Mouse (Mus musculus): ENCODE results near the gene Zbtb8b. TPM values are rescaled to one million over a fixed set of nuclear protein-coding genes. Genes with fewer than 3 reads are reported as not detected.

Zbtb8b gene
- polyA plus RNA-seq, 1 experiment from 2014 or later, result 5.0 TPM

DNA sequence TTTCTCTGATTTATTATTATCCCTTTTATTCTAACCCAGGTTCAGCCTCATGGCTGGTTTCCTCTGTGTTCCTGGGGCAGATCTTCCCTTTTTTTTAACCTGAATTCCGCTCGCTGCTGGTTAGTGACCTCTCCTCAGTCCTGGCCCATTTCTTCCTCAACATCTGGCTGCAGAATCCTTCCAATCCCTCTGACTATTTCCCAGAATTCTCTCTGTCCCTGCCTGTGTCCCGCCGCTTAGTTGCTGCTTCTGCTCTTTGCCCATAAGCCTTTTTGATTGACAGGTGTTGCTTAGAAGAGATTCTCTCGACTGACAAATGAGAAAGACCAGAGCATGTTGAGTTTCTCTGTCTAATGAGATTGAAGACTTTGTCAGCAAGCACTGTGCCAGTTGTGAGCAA lies 15.5 kb upstream of the Zbtb8b start:
- no peaks in the 10 kb centered on the region for H3K36me3 ChIP-seq
- no peak overlapping the region for H3K27ac ChIP-seq
- H3K4me1 ChIP-seq, result 0 out of 2 replicates have a peak, but pooled peaks cover 5% of the 10 kb centered on the region
- no peak overlapping the region for H3K4me3 ChIP-seq
- H3K9ac ChIP-seq, result no peak overlapping the region
- ATAC-seq (ENCODE audit: low FRiP score, low read depth), result no peak
- WGBS, result 60% methylated on average over 5 of the region's 5 CpGs
- no peaks in the 10 kb centered on the region for H3K9me3 ChIP-seq
- H3K4me2 ChIP-seq (replicated peaks), result no peak overlapping the region
- no peaks in the 10 kb centered on the region for H3K27me3 ChIP-seq (replicated peaks)

DNA sequence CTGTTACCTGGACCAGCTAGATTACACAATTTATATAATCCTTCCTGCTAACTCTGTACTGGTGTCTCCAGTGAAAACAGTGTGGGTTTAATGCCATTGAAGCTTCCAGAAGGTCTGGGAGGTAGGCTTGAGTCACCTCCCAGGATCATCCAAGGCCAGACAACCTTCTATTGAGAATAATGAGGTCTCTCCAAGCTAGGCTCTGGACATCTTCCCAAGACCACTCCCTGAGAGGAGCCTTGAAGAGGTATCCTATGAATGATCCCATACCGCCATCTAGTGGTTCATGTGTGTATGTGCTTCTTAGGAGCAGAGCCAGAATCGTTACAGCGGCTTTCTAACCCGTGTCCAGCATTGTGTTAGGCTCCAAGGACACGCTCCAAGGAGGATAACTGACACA lies 14.6 kb upstream of the Zbtb8b start:
- H3K9me3 ChIP-seq, result no peaks in the 10 kb centered on the region
- H3K9ac ChIP-seq, result no peak overlapping the region
- peak; percentile 56; the same call in 1 of the 2 replicates for ATAC-seq (ENCODE audit: low FRiP score, low read depth)
- no peaks in the 10 kb centered on the region for H3K36me3 ChIP-seq
- H3K27ac ChIP-seq, result no peak overlapping the region
- WGBS, result 5% methylated on average over 5 of the region's 5 CpGs
- H3K4me1 ChIP-seq, result no peaks in the 10 kb centered on the region
- no peak overlapping the region for H3K4me3 ChIP-seq
- H3K4me2 ChIP-seq (replicated peaks), result no peak overlapping the region
- H3K27me3 ChIP-seq (replicated peaks), result no peaks in the 10 kb centered on the region

DNA sequence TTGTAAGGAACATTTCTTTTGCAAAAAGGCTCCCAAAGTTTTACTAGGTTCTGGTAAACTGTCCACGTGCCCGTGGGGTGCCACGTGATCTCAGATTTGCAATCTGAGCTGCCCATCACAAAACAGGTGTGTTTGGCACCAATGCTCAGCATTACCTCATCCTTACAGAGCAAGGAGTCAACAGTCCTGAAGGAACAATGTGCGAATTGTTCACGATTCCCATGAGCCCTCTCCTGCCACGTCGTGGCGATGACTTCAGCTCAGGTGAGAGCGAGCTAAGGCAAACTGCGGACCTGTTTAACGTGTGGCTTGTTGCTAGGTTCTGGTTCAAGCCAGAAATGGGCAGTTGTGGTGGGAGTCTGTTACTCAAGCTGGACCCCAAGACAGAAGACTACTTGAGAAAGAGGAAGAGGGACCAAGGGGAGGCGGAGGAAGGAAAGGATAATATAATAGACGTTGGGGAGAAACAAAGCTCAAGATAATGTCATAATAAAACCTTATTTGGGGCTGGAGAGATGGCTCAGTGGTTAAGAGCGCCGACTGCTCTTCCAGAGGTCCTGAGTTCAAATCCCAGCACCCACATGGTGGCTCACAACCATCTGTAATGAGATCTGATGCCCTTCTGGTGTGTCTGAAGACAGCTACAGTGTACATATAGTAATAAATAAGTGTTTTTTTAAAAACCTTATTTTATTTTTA lies 11.0 kb upstream of the Zbtb8b start:
- Histone ChIP-seq H3K4me2 (replicated peaks) (no peak overlapping the region), H3K27me3 (replicated peaks) (no peaks in the 10 kb centered on the region), H3K4me3 (no peak overlapping the region), H3K9me3 (no peaks in the 10 kb centered on the region), H3K9ac (no peak overlapping the region), H3K36me3 (no peaks in the 10 kb centered on the region), H3K27ac (no peak overlapping the region), H3K4me1 (no peaks in the 10 kb centered on the region)
- ATAC-seq (ENCODE audit: low FRiP score, low read depth), result no peak
- WGBS, result 88% methylated on average over 15 of the region's 15 CpGs

DNA sequence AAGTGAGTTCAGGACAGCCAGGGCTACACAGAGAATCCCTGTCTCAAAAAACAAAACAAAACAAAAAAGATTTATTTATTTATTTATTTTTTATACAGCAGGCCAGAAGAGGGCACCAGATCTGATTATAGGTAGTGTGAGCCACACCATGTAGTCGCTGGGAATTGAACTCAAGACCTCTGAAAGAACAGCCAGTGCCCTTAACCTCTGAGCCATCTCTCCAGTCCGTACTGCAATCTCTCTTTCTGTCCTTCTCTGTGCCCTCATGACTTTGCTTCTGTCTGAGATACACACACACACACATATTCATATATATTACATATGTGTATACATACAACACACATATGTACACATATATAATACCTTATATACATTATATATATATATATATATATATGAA lies 10.2 kb upstream of the Zbtb8b start:
- no peaks in the 10 kb centered on the region for H3K4me1 ChIP-seq
- H3K9ac ChIP-seq, result no peak overlapping the region
- ATAC-seq (ENCODE audit: low FRiP score, low read depth), result no peak
- no peak overlapping the region for H3K4me2 ChIP-seq (replicated peaks)
- no peaks in the 10 kb centered on the region for H3K36me3 ChIP-seq
- H3K27me3 ChIP-seq (replicated peaks), result no peaks in the 10 kb centered on the region
- H3K27ac ChIP-seq, result no peak overlapping the region
- no peak overlapping the region for H3K4me3 ChIP-seq
- H3K9me3 ChIP-seq, result no peaks in the 10 kb centered on the region
- WGBS, result 74% methylated on average over 2 of the region's 2 CpGs

DNA sequence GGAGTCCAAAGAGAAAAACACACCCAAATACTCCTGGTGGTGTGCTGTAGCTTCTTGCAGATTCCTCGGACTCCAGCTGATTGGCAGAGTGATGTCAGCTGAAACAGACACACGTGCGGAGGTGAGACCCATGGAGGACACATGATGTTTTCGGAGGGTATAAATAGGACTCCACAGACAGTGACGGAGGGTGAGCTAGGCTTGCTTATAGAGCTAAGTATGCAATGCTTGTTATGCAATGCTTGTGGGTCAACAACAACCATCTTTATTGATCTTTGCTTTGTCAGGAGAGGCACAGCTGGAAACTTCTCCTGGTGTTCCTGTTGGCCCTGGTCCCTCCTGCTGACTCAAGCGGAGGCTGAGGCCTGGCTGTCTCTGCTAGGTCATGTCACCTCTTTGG lies 8.1 kb upstream of the Zbtb8b start:
- no peak overlapping the region for H3K4me3 ChIP-seq
- no peak for ATAC-seq (ENCODE audit: low FRiP score, low read depth)
- H3K36me3 ChIP-seq, result no peaks in the 10 kb centered on the region
- H3K9ac ChIP-seq, result no peak overlapping the region
- H3K4me2 ChIP-seq (replicated peaks), result no peak overlapping the region
- 87% methylated on average over 6 of the region's 6 CpGs for WGBS
- no peaks in the 10 kb centered on the region for H3K9me3 ChIP-seq
- H3K27me3 ChIP-seq (replicated peaks), result no peaks in the 10 kb centered on the region
- H3K27ac ChIP-seq, result no peak overlapping the region
- no peaks in the 10 kb centered on the region for H3K4me1 ChIP-seq

DNA sequence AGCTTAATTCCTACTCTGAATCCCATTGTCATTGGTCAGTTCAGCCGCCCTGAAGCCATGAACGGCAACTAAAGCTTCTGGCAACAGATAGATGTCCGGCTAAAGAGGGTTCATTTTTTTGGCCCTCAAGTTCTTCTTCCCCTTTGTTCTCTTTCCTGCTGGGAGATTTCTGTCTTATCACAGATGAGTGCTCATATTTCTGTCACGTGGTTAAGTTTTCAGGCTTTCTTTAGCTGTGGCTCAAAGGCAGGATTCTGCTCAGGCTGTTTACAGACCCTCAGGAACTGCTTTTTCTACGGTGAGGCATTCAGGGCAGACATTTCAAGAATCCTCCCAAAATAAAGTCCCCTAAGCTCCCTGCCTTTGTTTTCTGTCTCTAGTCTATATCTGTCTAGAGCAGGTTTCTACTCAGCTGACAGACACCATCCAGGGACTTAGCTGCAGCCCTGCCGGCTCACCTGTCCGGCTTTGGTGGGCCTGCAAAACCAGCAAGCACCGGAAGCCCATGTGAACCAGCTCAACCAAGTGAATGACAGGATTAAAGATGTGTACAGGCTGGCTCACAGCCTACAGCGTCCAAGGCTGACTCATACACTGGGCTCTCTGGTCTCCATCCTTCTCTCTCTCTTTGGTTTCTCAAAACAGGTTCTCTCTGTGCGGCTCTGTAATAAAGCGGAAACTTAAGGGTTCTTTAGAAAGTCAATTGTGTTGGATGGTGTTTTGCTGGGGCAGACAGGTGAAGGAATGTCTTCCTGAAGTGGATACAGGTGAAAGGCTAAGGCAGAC lies 7.3 kb upstream of the Zbtb8b start:
- H3K4me3 ChIP-seq, result no peak overlapping the region
- WGBS, result 90% methylated on average over 11 of the region's 11 CpGs
- ATAC-seq (ENCODE audit: low FRiP score, low read depth), result no peak
- no peak overlapping the region for H3K27ac ChIP-seq
- no peaks in the 10 kb centered on the region for H3K9me3 ChIP-seq
- H3K9ac ChIP-seq, result no peak overlapping the region
- H3K4me2 ChIP-seq (replicated peaks), result no peak overlapping the region
- no peaks in the 10 kb centered on the region for H3K4me1 ChIP-seq
- no peaks in the 10 kb centered on the region for H3K36me3 ChIP-seq
- peaks cover 3% of the 10 kb centered on the region; the same call in 1 of the 2 replicates for H3K27me3 ChIP-seq (replicated peaks)

- Histone ChIP-seq H3K4me2 (replicated peaks) (no peak overlapping the region), H3K27me3 (replicated peaks) (peaks cover 9% of the 10 kb centered on the region; the same call in 1 of the 2 replicates), H3K4me1 (no peaks in the 10 kb centered on the region), H3K9ac (no peak overlapping the region), H3K36me3 (no peaks in the 10 kb centered on the region), H3K9me3 (no peaks in the 10 kb centered on the region), H3K4me3 (no peak overlapping the region), H3K27ac (no peak overlapping the region)
- 89% methylated on average over 8 of the region's 8 CpGs for WGBS
- no peak for ATAC-seq (ENCODE audit: low FRiP score, low read depth)
Measured at GRCm38 (mm10) chr4:129447360-129447759, 6.7 kb upstream of the Zbtb8b start.

GRCm38 (mm10) chr4:129441145-129441544 lies 492 bp upstream of the Zbtb8b start:
- no peak for ATAC-seq (ENCODE audit: low FRiP score, low read depth)
- H3K36me3 ChIP-seq, result no peaks in the 10 kb centered on the region
- peaks cover 7% of the 10 kb centered on the region for H3K4me1 ChIP-seq
- peak overlapping the region; percentile 64; the same call in 1 of the 2 replicates for H3K4me2 ChIP-seq (replicated peaks)
- H3K27me3 ChIP-seq (replicated peaks), result peaks cover 41% of the 10 kb centered on the region
- H3K27ac ChIP-seq, result no peak overlapping the region
- H3K9me3 ChIP-seq, result no peaks in the 10 kb centered on the region
- H3K4me3 ChIP-seq, result no peak overlapping the region
- 23% methylated on average over 6 of the region's 6 CpGs for WGBS
- no peak overlapping the region for H3K9ac ChIP-seq

DNA sequence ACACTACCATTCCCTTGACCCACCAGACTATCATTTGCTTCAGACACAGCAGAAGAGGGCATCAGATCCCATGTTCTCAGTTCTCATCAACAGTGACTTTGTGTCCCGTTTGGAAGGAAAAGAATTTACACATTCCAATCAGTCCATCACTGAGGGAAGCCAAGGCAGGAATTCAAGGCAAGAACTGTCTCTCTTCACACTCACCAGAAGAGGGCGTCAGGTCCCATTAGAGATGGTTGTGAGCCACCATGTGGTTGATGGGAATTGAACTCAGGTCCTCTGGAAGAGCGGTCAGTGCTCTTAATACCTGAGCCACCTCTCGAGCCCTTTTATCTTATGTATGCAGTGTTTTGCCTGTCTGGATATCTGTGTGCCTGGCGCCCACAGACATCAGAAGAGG lies 22.3 kb downstream of the Zbtb8b start:
- Histone ChIP-seq H3K9ac (no peak overlapping the region), H3K4me2 (replicated peaks) (no peak overlapping the region), H3K4me3 (no peak overlapping the region), H3K9me3 (no peaks in the 10 kb centered on the region), H3K27ac (no peak overlapping the region), H3K4me1 (no peaks in the 10 kb centered on the region), H3K36me3 (no peaks in the 10 kb centered on the region), H3K27me3 (replicated peaks) (no peaks in the 10 kb centered on the region)
- 78% methylated on average over 5 of the region's 5 CpGs for WGBS
- no peak for ATAC-seq (ENCODE audit: low FRiP score, low read depth)

- 88% methylated on average over 5 of the region's 5 CpGs for WGBS
- no peak for ATAC-seq (ENCODE audit: low FRiP score, low read depth)
- H3K27ac ChIP-seq, result no peak overlapping the region
Measured at GRCm38 (mm10) chr4:129416478-129416877, 24.2 kb downstream of the Zbtb8b start.

DNA sequence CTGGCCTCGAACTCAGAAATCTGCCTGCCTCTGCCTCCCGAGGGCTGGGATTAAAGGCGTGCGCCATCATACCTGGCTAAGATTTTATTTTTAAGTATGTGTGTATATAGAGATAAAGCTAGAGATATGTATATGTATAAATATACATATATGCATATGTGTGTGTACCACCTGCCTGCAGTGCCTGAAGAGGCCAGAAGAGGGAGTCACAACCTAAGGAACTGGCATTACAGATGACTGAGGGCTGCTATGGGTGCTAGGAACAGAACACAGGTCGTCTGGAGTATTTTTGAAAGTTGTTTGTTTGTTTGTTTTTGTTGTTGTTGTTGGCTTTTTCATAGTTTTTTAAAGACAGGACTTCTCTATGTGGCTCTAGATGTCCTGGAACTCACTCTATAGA lies 24.8 kb downstream of the Zbtb8b start:
- Histone ChIP-seq H3K4me2 (replicated peaks) (no peak overlapping the region), H3K36me3 (no peaks in the 10 kb centered on the region), H3K4me1 (no peaks in the 10 kb centered on the region), H3K4me3 (no peak overlapping the region), H3K9me3 (no peaks in the 10 kb centered on the region), H3K27ac (no peak overlapping the region), H3K9ac (no peak overlapping the region), H3K27me3 (replicated peaks) (no peaks in the 10 kb centered on the region)
- ATAC-seq (ENCODE audit: low FRiP score, low read depth), result no peak
- WGBS, result 92% methylated on average over 5 of the region's 5 CpGs

More at GRCm38 (mm10) chr4:129416478-129416877, 24.2 kb downstream of the Zbtb8b start:
- no peak overlapping the region for H3K9ac ChIP-seq
- no peaks in the 10 kb centered on the region for H3K9me3 ChIP-seq
- no peaks in the 10 kb centered on the region for H3K4me1 ChIP-seq
- H3K4me3 ChIP-seq, result no peak overlapping the region
- no peak overlapping the region for H3K4me2 ChIP-seq (replicated peaks)
- H3K27me3 ChIP-seq (replicated peaks), result no peaks in the 10 kb centered on the region
- H3K36me3 ChIP-seq, result no peaks in the 10 kb centered on the region

- no peak for ATAC-seq (ENCODE audit: low FRiP score, low read depth)
- Histone ChIP-seq H3K9ac (no peak overlapping the region), H3K9me3 (no peaks in the 10 kb centered on the region), H3K36me3 (no peaks in the 10 kb centered on the region), H3K27me3 (replicated peaks) (0 out of 2 replicates have a peak, but pooled peaks cover 3% of the 10 kb centered on the region), H3K27ac (no peak overlapping the region), H3K4me2 (replicated peaks) (no peak overlapping the region), H3K4me1 (0 out of 2 replicates have a peak, but pooled peaks cover 6% of the 10 kb centered on the region), H3K4me3 (no peak overlapping the region)
Measured at GRCm38 (mm10) chr4:129410991-129411390, 29.7 kb downstream of the Zbtb8b start.
